Mouse (Mus musculus): ENCODE data around the gene Aar2. TPM values are rescaled to one million over a fixed set of nuclear protein-coding genes. Genes with fewer than 3 reads are reported as not detected.
A peak's percentile ranks its signal among the peaks of the same experiment; 100 is the strongest.
"Not testable (repeated sequence)": the region's sequence is repeated elsewhere in the genome, so short reads cannot be mapped to it uniquely, and the experiment has no call there.

The Aar2 gene
- total RNA-seq, 1 experiment, result 23.0 TPM

DNA sequence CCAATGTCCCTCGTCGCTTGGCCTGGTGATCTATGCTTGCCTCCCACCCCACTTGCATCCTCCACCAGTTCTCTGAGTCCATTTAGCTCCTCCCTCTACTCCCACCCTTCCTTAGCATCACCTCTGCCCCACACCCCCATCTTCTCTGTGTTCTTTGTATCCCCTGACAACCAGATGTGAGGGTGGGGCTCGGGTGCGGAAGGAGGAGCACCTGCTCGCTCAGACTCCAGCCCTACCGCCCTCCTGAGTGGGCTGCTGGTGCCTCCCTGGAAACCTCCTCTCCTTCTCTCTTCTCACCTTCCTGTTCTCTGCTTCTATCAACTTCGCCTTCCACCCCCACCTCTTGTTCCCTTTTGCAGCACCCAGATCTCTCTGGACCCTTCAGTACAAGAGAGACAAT lies 35.4 kb upstream of the Aar2 start:
- in situ Hi-C loops (cut with MboI; ENCODE audit: low sequenced_read_pairs in 2 of 2, unreplicated experiment in 2 of 2), result no loop called here
- no peak overlapping the region for H3K27ac ChIP-seq (ENCODE audit: insufficient read depth, low read depth, low read length, poor library complexity, severe bottlenecking)
- peaks cover 0 to 7% of the 10 kb centered on the region in 2 experiments; a peak in 1 of 4 replicates for H3K4me1 ChIP-seq (ENCODE audit: control insufficient read depth in 2 of 2, insufficient read depth in 2 of 2, low read length in 2 of 2, poor library complexity in 1 of 2)
- TF ChIP-seq ZNF384 (IDR thresholded peaks at IDR 0.05; ENCODE audit: low read depth, low read length) (no peak), MAFK (IDR thresholded peaks at IDR 0.05; ENCODE audit: insufficient read depth, low read depth, low read length) (no peak), ZC3H11A (IDR thresholded peaks at IDR 0.05; ENCODE audit: borderline replicate concordance, low read depth, low read length) (no peak), CHD2 (IDR thresholded peaks at IDR 0.05; ENCODE audit: low read depth, low read length) (no peak), HCFC1 (IDR thresholded peaks at IDR 0.05; ENCODE audit: borderline replicate concordance, insufficient read depth, low read length) (no peak)
- no peak overlapping the region for H3K4me3 ChIP-seq (ENCODE audit: insufficient read depth in 1 of 2, low read depth in 1 of 2, low read length in 2 of 2, poor library complexity in 1 of 2, severe bottlenecking in 1 of 2)
- no peaks in the 10 kb centered on the region for H3K9me3 ChIP-seq (ENCODE audit: control insufficient read depth, insufficient read depth, low read depth, low read length)
- no peak overlapping the region for H3K9ac ChIP-seq (ENCODE audit: insufficient read depth, low read depth, low read length, poor library complexity, severe bottlenecking)
- peaks cover 22% of the 10 kb centered on the region for H3K36me3 ChIP-seq (ENCODE audit: control insufficient read depth, insufficient read depth, low read length, poor library complexity, severe bottlenecking)
- no peak for DNase-seq (ENCODE audit: low read depth, low spot score)

DNA sequence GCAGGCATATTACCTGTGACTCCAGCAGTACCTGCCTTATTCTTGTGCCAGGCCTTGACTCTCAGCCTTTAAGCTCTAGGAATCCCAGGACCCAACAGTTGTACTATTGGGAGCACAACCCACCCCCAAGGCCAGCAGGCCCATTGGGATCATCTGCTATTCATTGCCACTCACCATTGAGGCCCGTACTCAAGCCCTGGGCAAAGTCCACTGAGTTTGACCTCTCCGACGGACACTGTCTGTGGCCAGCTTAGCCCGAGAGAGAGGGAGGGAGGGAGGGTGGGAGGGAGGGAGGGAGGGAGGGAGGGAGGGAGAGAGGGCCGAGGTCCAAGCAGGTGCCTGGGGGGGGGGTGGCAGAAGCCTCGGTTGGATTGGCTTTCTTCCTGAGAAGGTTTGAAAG lies 34.8 kb upstream of the Aar2 start:
- peaks cover 20% of the 10 kb centered on the region for H3K36me3 ChIP-seq (ENCODE audit: control insufficient read depth, insufficient read depth, low read length, poor library complexity, severe bottlenecking)
- in situ Hi-C loops (cut with MboI; ENCODE audit: low sequenced_read_pairs in 2 of 2, unreplicated experiment in 2 of 2), result no loop called here
- TF ChIP-seq ZNF384 (IDR thresholded peaks at IDR 0.05; ENCODE audit: low read depth, low read length), result no peak
- TF ChIP-seq MAFK (IDR thresholded peaks at IDR 0.05; ENCODE audit: insufficient read depth, low read depth, low read length), result no peak
- TF ChIP-seq ZC3H11A (IDR thresholded peaks at IDR 0.05; ENCODE audit: borderline replicate concordance, low read depth, low read length), result no peak
- no peak for TF ChIP-seq CHD2 (IDR thresholded peaks at IDR 0.05; ENCODE audit: low read depth, low read length)
- no peak for TF ChIP-seq HCFC1 (IDR thresholded peaks at IDR 0.05; ENCODE audit: borderline replicate concordance, insufficient read depth, low read length)

DNA sequence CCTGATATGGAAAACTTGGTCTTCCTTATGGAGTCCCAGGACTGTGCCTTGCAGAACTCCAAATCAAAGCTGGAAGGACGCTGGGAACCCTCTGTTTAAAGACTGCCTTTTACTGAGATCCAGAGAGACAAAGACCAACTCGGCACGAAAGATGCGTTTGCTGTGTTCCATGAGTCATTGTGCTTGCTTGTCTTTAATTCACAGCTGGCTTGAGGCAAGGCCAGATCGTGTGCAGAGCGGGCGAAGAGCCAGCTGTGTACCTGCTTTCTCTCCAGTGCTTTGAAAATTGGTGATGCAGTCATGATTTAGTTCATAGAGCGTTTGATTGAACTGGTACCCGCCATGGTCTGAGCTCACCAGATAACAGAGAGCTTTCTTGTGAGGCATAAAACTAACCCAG lies 32.3 kb upstream of the Aar2 start:
- TF ChIP-seq HCFC1 (IDR thresholded peaks at IDR 0.05; ENCODE audit: borderline replicate concordance, insufficient read depth, low read length) (no peak), ZC3H11A (IDR thresholded peaks at IDR 0.05; ENCODE audit: borderline replicate concordance, low read depth, low read length) (no peak), MAFK (IDR thresholded peaks at IDR 0.05; ENCODE audit: insufficient read depth, low read depth, low read length) (no peak), ZNF384 (IDR thresholded peaks at IDR 0.05; ENCODE audit: low read depth, low read length) (no peak)
- H3K4me3 ChIP-seq (ENCODE audit: insufficient read depth in 1 of 2, low read depth in 1 of 2, low read length in 2 of 2, poor library complexity in 1 of 2, severe bottlenecking in 1 of 2), result no peak overlapping the region
- H3K9ac ChIP-seq (ENCODE audit: insufficient read depth, low read depth, low read length, poor library complexity, severe bottlenecking), result no peak overlapping the region
- no peak for DNase-seq (ENCODE audit: low read depth, low spot score)
- in situ Hi-C loops (cut with MboI; ENCODE audit: low sequenced_read_pairs in 2 of 2, unreplicated experiment in 2 of 2), result no loop called here
- peaks cover 0 to 7% of the 10 kb centered on the region in 2 experiments; a peak in 1 of 4 replicates for H3K4me1 ChIP-seq (ENCODE audit: control insufficient read depth in 2 of 2, insufficient read depth in 2 of 2, low read length in 2 of 2, poor library complexity in 1 of 2)
- H3K36me3 ChIP-seq (ENCODE audit: control insufficient read depth, insufficient read depth, low read length, poor library complexity, severe bottlenecking), result peaks cover 14% of the 10 kb centered on the region; the same call in 1 of the 2 replicates
- no peaks in the 10 kb centered on the region for H3K9me3 ChIP-seq (ENCODE audit: control insufficient read depth, insufficient read depth, low read depth, low read length)
- H3K27ac ChIP-seq (ENCODE audit: insufficient read depth, low read depth, low read length, poor library complexity, severe bottlenecking), result no peak overlapping the region

More for the DNA sequence above, 34.8 kb upstream of the Aar2 start:
- no peak overlapping the region for H3K9ac ChIP-seq (ENCODE audit: insufficient read depth, low read depth, low read length, poor library complexity, severe bottlenecking)
- DNase-seq (ENCODE audit: low read depth, low spot score), result no peak
- H3K4me3 ChIP-seq (ENCODE audit: insufficient read depth in 1 of 2, low read depth in 1 of 2, low read length in 2 of 2, poor library complexity in 1 of 2, severe bottlenecking in 1 of 2), result no peak overlapping the region
- H3K4me1 ChIP-seq (ENCODE audit: control insufficient read depth in 2 of 2, insufficient read depth in 2 of 2, low read length in 2 of 2, poor library complexity in 1 of 2), result peaks cover 0 to 7% of the 10 kb centered on the region in 2 experiments; a peak in 1 of 4 replicates
- no peak overlapping the region for H3K27ac ChIP-seq (ENCODE audit: insufficient read depth, low read depth, low read length, poor library complexity, severe bottlenecking)
- no peaks in the 10 kb centered on the region for H3K9me3 ChIP-seq (ENCODE audit: control insufficient read depth, insufficient read depth, low read depth, low read length)

DNA sequence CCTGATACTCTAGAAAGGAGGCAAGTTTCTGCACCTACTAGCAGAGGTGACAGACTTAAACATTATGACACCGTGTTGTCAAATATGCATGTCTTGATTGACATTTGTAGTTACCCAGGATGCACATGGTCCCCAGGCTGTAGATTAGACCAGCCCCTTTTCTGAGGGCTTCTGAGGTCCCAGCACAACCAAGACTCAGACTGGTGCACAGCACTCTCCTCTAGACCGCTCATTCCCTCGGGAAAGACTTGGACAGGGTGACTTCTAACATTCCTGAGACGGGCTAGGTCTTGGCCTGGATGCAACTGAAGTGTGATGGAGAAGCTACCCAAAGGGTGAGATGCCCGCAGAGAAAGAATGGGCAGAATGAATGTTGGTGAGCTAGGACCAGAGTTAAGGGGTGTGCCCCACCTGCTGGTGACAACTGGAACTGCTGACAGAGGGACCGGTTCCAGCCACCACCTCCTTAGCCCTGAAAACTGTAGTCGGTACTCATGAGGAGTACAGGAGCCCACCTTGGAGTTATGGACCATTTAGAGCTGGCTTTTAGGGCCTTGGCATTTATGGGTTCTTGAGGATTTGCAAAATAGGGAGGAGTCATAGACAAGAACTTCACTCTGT lies 31.7 kb upstream of the Aar2 start:
- TF ChIP-seq CHD2 (IDR thresholded peaks at IDR 0.05; ENCODE audit: low read depth, low read length), result no peak
- no peak for TF ChIP-seq MAFK (IDR thresholded peaks at IDR 0.05; ENCODE audit: insufficient read depth, low read depth, low read length)
- TF ChIP-seq ZNF384 (IDR thresholded peaks at IDR 0.05; ENCODE audit: low read depth, low read length), result no peak
- TF ChIP-seq ZC3H11A (IDR thresholded peaks at IDR 0.05; ENCODE audit: borderline replicate concordance, low read depth, low read length), result no peak
- no peak for TF ChIP-seq HCFC1 (IDR thresholded peaks at IDR 0.05; ENCODE audit: borderline replicate concordance, insufficient read depth, low read length)

DNA sequence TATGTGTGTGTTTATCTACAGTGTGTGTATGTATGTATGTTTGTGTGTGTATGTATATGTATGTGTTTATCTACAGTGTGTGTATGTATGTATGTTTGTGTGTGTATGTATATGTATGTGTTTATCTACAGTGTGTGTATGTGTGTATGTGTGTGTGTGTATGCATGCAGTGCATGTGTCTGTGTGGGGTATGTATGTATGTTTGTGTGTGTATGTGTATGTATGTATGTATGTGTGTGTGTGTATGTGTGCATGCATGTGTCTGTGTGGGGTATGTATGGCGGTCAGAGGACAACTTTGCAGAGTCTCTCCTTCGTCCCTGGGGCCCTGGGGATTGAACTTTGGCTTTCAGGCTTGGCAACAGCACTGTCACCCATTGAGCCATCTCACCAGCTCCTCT lies 30.7 kb upstream of the Aar2 start:
- peaks cover 11% of the 10 kb centered on the region for H3K36me3 ChIP-seq (ENCODE audit: control insufficient read depth, insufficient read depth, low read length, poor library complexity, severe bottlenecking)
- in situ Hi-C loops (cut with MboI; ENCODE audit: low sequenced_read_pairs in 2 of 2, unreplicated experiment in 2 of 2); H3K27ac ChIP-seq (ENCODE audit: insufficient read depth, low read depth, low read length, poor library complexity, severe bottlenecking); DNase-seq (ENCODE audit: low read depth, low spot score); H3K4me1 ChIP-seq (ENCODE audit: control insufficient read depth in 2 of 2, insufficient read depth in 2 of 2, low read length in 2 of 2, poor library complexity in 1 of 2); H3K4me3 ChIP-seq (ENCODE audit: insufficient read depth in 1 of 2, low read depth in 1 of 2, low read length in 2 of 2, poor library complexity in 1 of 2, severe bottlenecking in 1 of 2); H3K9me3 ChIP-seq (ENCODE audit: control insufficient read depth, insufficient read depth, low read depth, low read length); H3K9ac ChIP-seq (ENCODE audit: insufficient read depth, low read depth, low read length, poor library complexity, severe bottlenecking): not testable (repeated sequence)

More for the DNA sequence above, 31.7 kb upstream of the Aar2 start:
- Histone ChIP-seq H3K36me3 (ENCODE audit: control insufficient read depth, insufficient read depth, low read length, poor library complexity, severe bottlenecking) (peaks cover 8% of the 10 kb centered on the region; the same call in 1 of the 2 replicates), H3K9ac (ENCODE audit: insufficient read depth, low read depth, low read length, poor library complexity, severe bottlenecking) (no peak overlapping the region), H3K9me3 (ENCODE audit: control insufficient read depth, insufficient read depth, low read depth, low read length) (no peaks in the 10 kb centered on the region), H3K4me3 (ENCODE audit: insufficient read depth in 1 of 2, low read depth in 1 of 2, low read length in 2 of 2, poor library complexity in 1 of 2, severe bottlenecking in 1 of 2) (no peak overlapping the region), H3K4me1 (ENCODE audit: control insufficient read depth in 2 of 2, insufficient read depth in 2 of 2, low read length in 2 of 2, poor library complexity in 1 of 2) (peaks cover 0 to 7% of the 10 kb centered on the region in 2 experiments; a peak in 1 of 4 replicates), H3K27ac (ENCODE audit: insufficient read depth, low read depth, low read length, poor library complexity, severe bottlenecking) (no peak overlapping the region)
- in situ Hi-C loops (cut with MboI; ENCODE audit: low sequenced_read_pairs in 2 of 2, unreplicated experiment in 2 of 2), result no loop called here
- peak; percentile 34 for DNase-seq (ENCODE audit: low read depth, low spot score)
